ENCODE assay signal across 22 mouse cellular contexts in the genomic region with DNA sequence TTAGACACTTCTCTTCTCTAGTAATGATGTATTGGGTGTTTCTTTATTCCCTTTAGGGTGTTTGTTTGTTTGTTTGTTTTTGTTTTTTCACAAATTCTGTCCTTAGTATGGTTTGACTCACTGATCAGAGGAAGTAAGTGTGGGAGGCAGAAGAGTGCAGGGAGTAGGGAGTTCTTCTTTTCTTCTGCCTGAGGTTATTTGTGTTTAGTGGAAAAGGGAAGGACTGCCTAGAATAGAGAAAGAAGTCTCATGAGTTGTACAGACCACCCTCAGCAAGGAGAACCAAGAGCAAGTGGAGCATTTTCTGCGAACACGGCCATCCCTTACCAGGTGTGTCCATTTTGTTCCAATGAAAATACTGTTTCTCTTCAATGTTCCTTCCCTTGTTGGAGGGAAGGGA.
A peak's percentile ranks its signal among the peaks of the same experiment; 100 is the strongest.
DNase-seq lines count a peak whose midpoint lies in the region; ATAC-seq and TF ChIP-seq lines count a peak whose summit lies in the region.
"Had no signal": no experiment of that assay in that cellular context is flagged by ENCODE, and none has a peak within 500 bp of the region (broad histone marks: within the 10 kb centered on the region; RNA-seq: fewer than 3 reads in every experiment).

No protein-coding gene starts in this region.

- dilution Hi-C loops in CH12.LX (cut with MboI; ENCODE audit: extremely low pct_ligation_motif_present, extremely low pct_unique_long_range_greater_than_20kb, low sequenced_read_pairs) = no loop called here

- no peak for TF ChIP-seq RAD21 in CH12.LX (IDR thresholded peaks at IDR 0.05; ENCODE audit: low read depth, low read length)

- no peak overlapping the region for H3K9ac ChIP-seq in forebrain, embryonic 13.5 days
- no peak overlapping the region for H3K9ac ChIP-seq in liver, adult 2 months (ENCODE audit: low read depth, low read length)
- H3K9ac ChIP-seq in CH12.LX (ENCODE audit: insufficient read depth, low read depth) = peak overlapping the region; percentile 44
- H3K9ac ChIP-seq: hindbrain, embryonic 15.5 days; liver, embryonic 15.5 days; midbrain, embryonic 12.5 days; neural tube, embryonic 15.5 days had no signal

- no peaks in the 10 kb centered on the region for H3K9me3 ChIP-seq in forebrain, embryonic 13.5 days (replicated peaks)
- no peaks in the 10 kb centered on the region for H3K9me3 ChIP-seq in forebrain, embryonic 10.5 days
- H3K9me3 ChIP-seq in CH12.LX (replicated peaks; ENCODE audit: low read length) = no peaks in the 10 kb centered on the region
- H3K9me3 ChIP-seq: heart, embryonic 10.5 days; hindbrain, embryonic 15.5 days; liver, embryonic 15.5 days; midbrain, embryonic 12.5 days; neural tube, embryonic 15.5 days had no signal

- no peaks in the 10 kb centered on the region for H3K27me3 ChIP-seq in forebrain, embryonic 13.5 days
- no peaks in the 10 kb centered on the region for H3K27me3 ChIP-seq in forebrain, embryonic 10.5 days (ENCODE audit: poor library complexity, severe bottlenecking)
- H3K27me3 ChIP-seq in liver, adult 2 months (ENCODE audit: control insufficient read depth, insufficient read depth, low read length) = no peaks in the 10 kb centered on the region
- H3K27me3 ChIP-seq in CH12.LX (replicated peaks) = no peaks in the 10 kb centered on the region
- H3K27me3 ChIP-seq: hindbrain, embryonic 15.5 days; liver, embryonic 15.5 days; midbrain, embryonic 12.5 days; neural tube, embryonic 15.5 days had no signal

- no peak for TF ChIP-seq POLR2A in liver, adult 2 months (IDR thresholded peaks at IDR 0.05; ENCODE audit: extremely low read depth, insufficient read depth, low read length)
- no peak for TF ChIP-seq POLR2A in CH12.LX (IDR thresholded peaks at IDR 0.05; ENCODE audit: low read depth, low read length)

- no peak for DNase-seq in forebrain, embryonic 10.5 days (ENCODE audit: extremely low spot score, low spot score)
- peak; percentile 16 for DNase-seq in liver, adult 2 months (ENCODE audit: extremely low read depth, low read depth, low spot score)
- no peak for DNase-seq in liver
- DNase-seq in CH12.LX (ENCODE audit: extremely low read depth) = no peak
- no peak for DNase-seq in ovary, postnatal 10 days (ENCODE audit: low spot score)
- DNase-seq in neural tube, embryonic 10.5 days (ENCODE audit: extremely low spot score, low spot score) = no peak
- DNase-seq: adrenal gland, postnatal 25 days; cerebellum, adult 11 months; cerebellum, postnatal 10 days; gastrocnemius, postnatal 14 days; heart, postnatal 4 days; kidney, adult 2 months; kidney, postnatal 10 days; thymus, postnatal 36 days had no signal

- peak overlapping the region; percentile 25; the same call in 1 of the 2 replicates for H3K27ac ChIP-seq in forebrain, embryonic 13.5 days
- H3K27ac ChIP-seq in forebrain, embryonic 10.5 days = no peak overlapping the region
- H3K27ac ChIP-seq in liver, adult 2 months (replicated peaks; ENCODE audit: insufficient read depth, low read depth, low read length) = no peak overlapping the region
- peak overlapping the region; percentile 88 for H3K27ac ChIP-seq in CH12.LX (ENCODE audit: insufficient read depth, low read depth)
- H3K27ac ChIP-seq in macrophage = peak overlapping the region; percentile 27
- H3K27ac ChIP-seq: heart, embryonic 10.5 days; hindbrain, embryonic 15.5 days; liver, embryonic 15.5 days; midbrain, embryonic 12.5 days; neural tube, embryonic 15.5 days had no signal

- in situ Hi-C loops in CH12.LX (cut with MboI; ENCODE audit: low pct_ligation_motif_present, low pct_unique_long_range_greater_than_20kb, low sequenced_read_pairs) = no loop called here

- no peak; the same call in 1 of the 2 replicates for TF ChIP-seq EP300 in CH12.LX (IDR thresholded peaks at IDR 0.05; ENCODE audit: low read length)

- H3K4me3 ChIP-seq in forebrain, embryonic 13.5 days = no peak overlapping the region
- no peak overlapping the region for H3K4me3 ChIP-seq in forebrain, embryonic 10.5 days
- H3K4me3 ChIP-seq in liver, adult 2 months (ENCODE audit: insufficient read depth, low read depth, low read length) = no peak overlapping the region
- no peak overlapping the region for H3K4me3 ChIP-seq in CH12.LX (replicated peaks in 1 of 3; ENCODE audit: low read depth in 2 of 3, low read length in 2 of 3, poor library complexity in 1 of 3)
- H3K4me3 ChIP-seq in macrophage (ENCODE audit: inconsistent target) = no peak overlapping the region
- H3K4me3 ChIP-seq: heart, embryonic 10.5 days; hindbrain, embryonic 15.5 days; liver, embryonic 15.5 days; midbrain, embryonic 12.5 days; neural tube, embryonic 15.5 days had no signal

- 95% methylated on average over 2 of the region's 2 CpGs for WGBS in forebrain, embryonic 13.5 days
- 92% methylated on average over 2 of the region's 2 CpGs for WGBS in forebrain, embryonic 10.5 days
- 92% methylated on average over 2 of the region's 2 CpGs for WGBS in liver, adult 2 months
- 9% methylated on average over 2 of the region's 2 CpGs for WGBS in macrophage (ENCODE audit: missing documents)

- H3K4me2 ChIP-seq in forebrain, embryonic 13.5 days = no peak overlapping the region
- peak overlapping the region; percentile 87 for H3K4me2 ChIP-seq in CH12.LX (ENCODE audit: insufficient read depth, low read depth, poor library complexity, severe bottlenecking)
- H3K4me2 ChIP-seq: hindbrain, embryonic 15.5 days; liver, embryonic 15.5 days; midbrain, embryonic 12.5 days; neural tube, embryonic 15.5 days had no signal

- TF ChIP-seq CTCF in liver, adult 2 months (IDR thresholded peaks at IDR 0.05; ENCODE audit: low read depth, low read length) = no peak
- no peak for TF ChIP-seq CTCF in CH12.LX (conservative IDR thresholded peaks at IDR 0.05 in 1 of 2, IDR thresholded peaks at IDR 0.05 in 1 of 2; ENCODE audit: low read depth in 2 of 2, low read length in 2 of 2)

- H3K36me3 ChIP-seq in forebrain, embryonic 13.5 days (ENCODE audit: poor library complexity, severe bottlenecking) = peaks cover 20% of the 10 kb centered on the region
- H3K36me3 ChIP-seq in forebrain, embryonic 10.5 days (replicated peaks) = peaks cover 71% of the 10 kb centered on the region
- H3K36me3 ChIP-seq in liver, adult 2 months (ENCODE audit: control insufficient read depth, insufficient read depth, low read length) = no peaks in the 10 kb centered on the region
- H3K36me3 ChIP-seq in CH12.LX (replicated peaks in 1 of 2; ENCODE audit: control insufficient read depth in 1 of 2, insufficient read depth in 1 of 2, low read length in 1 of 2) (peaks cover 0 to 4% of the 10 kb centered on the region in 2 experiments), macrophage (ENCODE audit: inconsistent target) (no peaks in the 10 kb centered on the region)
- H3K36me3 ChIP-seq: liver, embryonic 15.5 days; neural tube, embryonic 15.5 days had no signal

- H3K79me2 ChIP-seq in liver, adult 2 months (ENCODE audit: control insufficient read depth, insufficient read depth, low read length) = no peaks in the 10 kb centered on the region
- peaks cover 10% of the 10 kb centered on the region for H3K79me2 ChIP-seq in CH12.LX (replicated peaks; ENCODE audit: control insufficient read depth, extremely low read depth, insufficient read depth, poor library complexity, severe bottlenecking)
- peaks cover 6% of the 10 kb centered on the region; the same call in 1 of the 2 replicates for H3K79me2 ChIP-seq in macrophage (ENCODE audit: inconsistent target)

- peaks cover 39% of the 10 kb centered on the region for H3K4me1 ChIP-seq in forebrain, embryonic 13.5 days
- peaks cover 20% of the 10 kb centered on the region for H3K4me1 ChIP-seq in forebrain, embryonic 10.5 days
- H3K4me1 ChIP-seq in liver, adult 2 months (ENCODE audit: control insufficient read depth, insufficient read depth, low read length) = no peaks in the 10 kb centered on the region
- peaks cover 15 to 82% of the 10 kb centered on the region in 2 experiments for H3K4me1 ChIP-seq in CH12.LX (ENCODE audit: control insufficient read depth in 1 of 2, insufficient read depth in 2 of 2)
- H3K4me1 ChIP-seq: heart, embryonic 10.5 days; liver, embryonic 15.5 days had no signal

- no peak for ATAC-seq in forebrain, embryonic 13.5 days
- ATAC-seq: forebrain, embryonic 14.5 days had no signal

TF ChIP-seq in CH12.LX, 34 proteins besides CTCF, POLR2A, EP300 and RAD21:
- TF ChIP-seq MAFK (IDR thresholded peaks at IDR 0.05; ENCODE audit: insufficient replicate concordance, low read length) (no peak), MEF2A (IDR thresholded peaks at IDR 0.05; ENCODE audit: borderline replicate concordance, low read depth, low read length) (no peak; the same call in 1 of the 2 replicates), MXI1 (IDR thresholded peaks at IDR 0.05; ENCODE audit: low read depth, low read length) (no peak), IRF4 (IDR thresholded peaks at IDR 0.05; ENCODE audit: low read depth, low read length) (0 out of 2 replicates have a peak, but pooled peaks have one; percentile 28), RCOR1 (conservative IDR thresholded peaks at IDR 0.05; ENCODE audit: low read depth, low read length) (no peak), ZNF384 (IDR thresholded peaks at IDR 0.05; ENCODE audit: low read depth, low read length) (no peak), ZKSCAN1 (IDR thresholded peaks at IDR 0.05; ENCODE audit: borderline replicate concordance, low read depth, low read length) (no peak), SIN3A (IDR thresholded peaks at IDR 0.05; ENCODE audit: low read length) (0 out of 2 replicates have a peak, but pooled peaks have one; percentile 42), NELFE (IDR thresholded peaks at IDR 0.05; ENCODE audit: low read depth, low read length) (peak; percentile 38; the same call in 1 of the 2 replicates), CHD1 (IDR thresholded peaks at IDR 0.05; ENCODE audit: low read depth, low read length) (peak; percentile 63; the same call in 1 of the 2 replicates), MAX (IDR thresholded peaks at IDR 0.05; ENCODE audit: low read length) (no peak), E2F4 (IDR thresholded peaks at IDR 0.05; ENCODE audit: insufficient replicate concordance, low read depth, low read length) (no peak), ETS1 (conservative IDR thresholded peaks at IDR 0.05; ENCODE audit: low read depth, low read length) (no peak), KAT2A (IDR thresholded peaks at IDR 0.05; ENCODE audit: insufficient replicate concordance, low read length) (no peak), ZMIZ1 (IDR thresholded peaks at IDR 0.05; ENCODE audit: low read depth, low read length) (no peak), POLR2AphosphoS2 (IDR thresholded peaks at IDR 0.05; ENCODE audit: low read depth, low read length) (no peak), TCF12 (IDR thresholded peaks at IDR 0.05; ENCODE audit: low read depth, low read length) (no peak; the same call in 1 of the 2 replicates), TBP (conservative IDR thresholded peaks at IDR 0.05; ENCODE audit: low read depth, low read length) (no peak), NRF1 (IDR thresholded peaks at IDR 0.05; ENCODE audit: low read depth, low read length) (no peak)

Comparison
In these comparisons a context has a peak if more than half of its experiments do, and no peak if none do; other contexts are left out.
1. H3K27ac ChIP-seq: peak in forebrain, embryonic 13.5 days (single experiment), CH12.LX (single experiment) and macrophage (single experiment); none in forebrain, embryonic 10.5 days (single experiment) and liver, adult 2 months (single experiment).